Mouse (Mus musculus) lung, embryonic 14.5 days (tissue): ENCODE results near the gene Rgs6. TPM values are rescaled to one million over a fixed set of nuclear protein-coding genes. Genes with fewer than 3 reads are reported as not detected.
A peak's percentile ranks its signal among the peaks of the same experiment; 100 is the strongest.

Experiments used
- ATAC-seq: fragments of 200-750 bp; cut with Nextera tagmentation; 2 replicates; pipeline ENCODE4 v1.8.0; 2017; ENCODE audit warnings: mild to moderate bottlenecking, moderate TSS enrichment, moderate library complexity; ENCODE audit not compliant: insufficient read depth
- DNase-seq: peaks from one replicate; pipeline ENCODE4 v3.0.0-alpha.2; 2015
- H3K27ac ChIP-seq: fragments of 300-500 bp; sonication (generic); 2 replicates; pipeline ENCODE4 v1.5.1; 2014; ENCODE audit warnings: low read depth, mild to moderate bottlenecking, moderate library complexity
- H3K27me3 ChIP-seq: fragments of 300-500 bp; sonication (generic); 2 replicates; pipeline ENCODE4 v1.6.1; 2014; ENCODE audit warnings: low read length, control low read depth; ENCODE audit not compliant: insufficient read depth
- H3K36me3 ChIP-seq: fragments of 300-500 bp; sonication (generic); 2 replicates; pipeline ENCODE4 v1.6.1; 2014; ENCODE audit warnings: control low read depth; ENCODE audit not compliant: insufficient read depth
- H3K4me1 ChIP-seq: fragments of 300-500 bp; sonication (generic); 2 replicates; pipeline ENCODE4 v1.6.1; 2014; ENCODE audit warnings: antibody characterized with exemption, control low read depth; ENCODE audit not compliant: insufficient read depth
- H3K4me2 ChIP-seq: fragments of 300-500 bp; sonication (generic); 2 replicates; pipeline ENCODE4 v1.6.1; 2014; ENCODE audit warnings: mild to moderate bottlenecking
- H3K4me3 ChIP-seq: fragments of 300-500 bp; sonication (generic); 2 replicates; pipeline ENCODE4 v1.5.1; 2014; ENCODE audit warnings: low read depth, low read length
- H3K9ac ChIP-seq: fragments of 300-500 bp; sonication (generic); 2 replicates; pipeline ENCODE4 v1.6.1; 2014
- H3K9me3 ChIP-seq: fragments of 300-500 bp; sonication (generic); 2 replicates; pipeline ENCODE4 v1.6.1; 2016; ENCODE audit warnings: low read depth, low read length, control low read depth
- CTCF ChIP-seq: IDR thresholded peaks from 2 replicates; pipeline ENCODE4 v1.5.1; 2016; ENCODE audit warnings: antibody characterized with exemption, low read depth
- WGBS: fragments of 180-500 bp; shearing (Covaris S2); extraction: QIAGEN DNeasy Blood & Tissue Kit; methylation state at CpG from one replicate; pipeline ENCODE4 v1.1.7; 2014; 5-methylcytosine and 5-hydroxymethylcytosine counted together
- polyA plus RNA-seq: library from polyadenylated mRNA; unstranded; fragments of >200 nt; fragmentation: Nextera tagmentation; extraction: Ambion mirVana; gene quantifications from 2 replicates; pipeline ENCODE4 v1.2.1, GENCODE M21; 2014

Gene Rgs6
- polyA plus RNA-seq, 1 experiment from 2014 or later: 2.8 TPM

- Histone ChIP-seq H3K27ac (peak overlapping the region; percentile 50; the same call in 1 of the 2 replicates), H3K9ac (no peak overlapping the region), H3K4me2 (no peak overlapping the region), H3K9me3 (no peaks in the 10 kb centered on the region), H3K27me3 (no peaks in the 10 kb centered on the region), H3K4me1 (peaks cover 6% of the 10 kb centered on the region), H3K36me3 (no peaks in the 10 kb centered on the region), H3K4me3 (no peak overlapping the region)
- TF ChIP-seq CTCF: no peak
- ATAC-seq (no peak; the same call in 1 of the 2 replicates), DNase-seq (no peak)
- 61% methylated on average over 4 of the region's 4 CpGs for WGBS
Measured at GRCm38 (mm10) chr12:83087010-83087409, 498.9 kb downstream of the Rgs6 start.

GRCm38 (mm10) chr12:83087555-83087954 is 499.5 kb downstream of the Rgs6 start:
- Histone ChIP-seq H3K9me3 (no peaks in the 10 kb centered on the region), H3K36me3 (no peaks in the 10 kb centered on the region), H3K9ac (no peak overlapping the region), H3K4me3 (no peak overlapping the region), H3K27ac (peak overlapping the region; percentile 50; the same call in 1 of the 2 replicates), H3K4me2 (peak overlapping the region; percentile 25; the same call in 1 of the 2 replicates), H3K27me3 (no peaks in the 10 kb centered on the region), H3K4me1 (peaks cover 6% of the 10 kb centered on the region)
- no peak for TF ChIP-seq CTCF
- DNase-seq: peak; percentile 75
- ATAC-seq: peak; percentile 76
- 28% methylated on average over 7 of the region's 7 CpGs for WGBS

GRCm38 (mm10) chr12:83092001-83092400 is 503.9 kb downstream of the Rgs6 start:
- Histone ChIP-seq H3K9ac (no peak overlapping the region), H3K4me1 (peaks cover 6% of the 10 kb centered on the region), H3K9me3 (no peaks in the 10 kb centered on the region), H3K36me3 (no peaks in the 10 kb centered on the region), H3K27me3 (no peaks in the 10 kb centered on the region), H3K4me3 (no peak overlapping the region), H3K27ac (no peak overlapping the region), H3K4me2 (no peak overlapping the region)
- WGBS: 72% methylated on average over 7 of the region's 7 CpGs
- ATAC-seq (no peak), DNase-seq (no peak)
- no peak for TF ChIP-seq CTCF

GRCm38 (mm10) chr12:83097787-83098186 is 509.7 kb downstream of the Rgs6 start:
- ATAC-seq (no peak), DNase-seq (no peak)
- Histone ChIP-seq H3K36me3 (no peaks in the 10 kb centered on the region), H3K4me1 (no peaks in the 10 kb centered on the region), H3K9me3 (no peaks in the 10 kb centered on the region), H3K27ac (no peak overlapping the region), H3K4me3 (no peak overlapping the region), H3K27me3 (no peaks in the 10 kb centered on the region), H3K4me2 (no peak overlapping the region), H3K9ac (no peak overlapping the region)
- WGBS: 71% methylated on average over 1 of the region's 1 CpGs
- TF ChIP-seq CTCF: no peak

- Histone ChIP-seq H3K4me3 (no peak overlapping the region), H3K27ac (no peak overlapping the region), H3K4me2 (no peak overlapping the region), H3K9me3 (no peaks in the 10 kb centered on the region), H3K4me1 (no peaks in the 10 kb centered on the region), H3K27me3 (no peaks in the 10 kb centered on the region), H3K36me3 (no peaks in the 10 kb centered on the region), H3K9ac (no peak overlapping the region)
- DNase-seq: no peak
- WGBS: 45% methylated on average over 10 of the region's 10 CpGs
- no peak for ATAC-seq
- TF ChIP-seq CTCF: no peak
Measured at GRCm38 (mm10) chr12:83098646-83099371, 510.7 kb downstream of the Rgs6 start.

- H3K9ac ChIP-seq: no peak overlapping the region
- peak; percentile 22 for DNase-seq
- 86% methylated on average over 2 of the region's 2 CpGs for WGBS
Measured at GRCm38 (mm10) chr12:83099920-83100319, 511.8 kb downstream of the Rgs6 start.

GRCm38 (mm10) chr12:83100413-83100812 is 512.3 kb downstream of the Rgs6 start:
- Histone ChIP-seq H3K4me2 (no peak overlapping the region), H3K36me3 (no peaks in the 10 kb centered on the region), H3K9me3 (no peaks in the 10 kb centered on the region), H3K27ac (no peak overlapping the region), H3K4me1 (no peaks in the 10 kb centered on the region), H3K4me3 (no peak overlapping the region), H3K9ac (no peak overlapping the region), H3K27me3 (no peaks in the 10 kb centered on the region)
- ATAC-seq: no peak
- DNase-seq: no peak
- TF ChIP-seq CTCF: no peak
- 60% methylated on average over 9 of the region's 9 CpGs for WGBS

More at GRCm38 (mm10) chr12:83099920-83100319, 511.8 kb downstream of the Rgs6 start:
- Histone ChIP-seq H3K4me1 (no peaks in the 10 kb centered on the region), H3K27ac (no peak overlapping the region), H3K27me3 (no peaks in the 10 kb centered on the region), H3K4me3 (no peak overlapping the region), H3K9me3 (no peaks in the 10 kb centered on the region), H3K4me2 (no peak overlapping the region), H3K36me3 (no peaks in the 10 kb centered on the region)
- peak; percentile 40 for TF ChIP-seq CTCF
- no peak for ATAC-seq
